Comparison of ENCODE assay signal across 12 mouse cellular contexts in the genomic region with DNA sequence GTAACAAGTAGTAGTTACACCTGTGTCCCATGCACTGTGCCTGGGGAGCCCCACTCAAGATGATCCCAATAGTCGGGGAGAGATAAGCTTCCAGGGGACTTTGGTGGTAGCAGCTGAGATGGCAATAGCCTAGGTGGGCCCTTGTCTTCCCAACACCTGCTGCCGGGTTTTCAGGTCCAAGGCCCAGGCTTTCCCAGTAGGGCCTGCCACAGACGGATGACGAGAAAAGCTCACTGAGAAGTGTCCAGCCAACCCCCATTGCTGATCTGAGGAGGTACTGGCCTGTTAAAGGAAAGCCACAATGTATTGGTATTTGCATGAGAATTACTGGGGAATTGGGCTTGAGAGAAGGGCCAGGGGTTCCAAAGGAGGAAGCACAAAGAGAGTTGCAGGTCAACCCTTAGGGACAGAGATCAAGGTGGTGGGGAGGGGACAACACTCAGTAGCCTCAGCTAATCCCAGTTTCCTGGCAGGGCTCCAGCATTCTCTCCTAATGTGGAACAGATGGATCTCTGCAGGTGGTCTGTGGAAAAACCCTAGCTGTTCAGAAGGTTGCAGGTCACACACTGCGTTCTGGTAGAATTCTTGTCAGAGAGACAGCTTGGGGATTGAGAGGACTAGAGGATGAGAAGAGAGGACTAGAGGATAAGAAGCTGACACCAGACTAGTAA.
DNase-seq lines count a peak whose midpoint lies in the region; ATAC-seq lines count a peak whose summit lies in the region.
"Had no signal": no experiment of that assay in that cellular context is flagged by ENCODE, and none has a peak within 500 bp of the region (broad histone marks: within the 10 kb centered on the region; RNA-seq: fewer than 3 reads in every experiment).

No protein-coding gene starts in this region.

- H3K4me3 ChIP-seq in kidney, embryonic 15.5 days (replicated peaks) = no peak overlapping the region
- H3K4me3 ChIP-seq: embryonic facial prominence, embryonic 12.5 days; left cerebral cortex, adult 2 months had no signal

- peak; percentile 14 for DNase-seq in kidney, adult 11 months
- DNase-seq in R1 (ENCODE audit: low read depth, low spot score) = peak; percentile 46
- DNase-seq in cerebellum, postnatal 10 days = peak; percentile 89 to 91
- DNase-seq in kidney, postnatal 25 days = peak; percentile 47 to 48
- no peak for DNase-seq in lung, postnatal 36 days
- DNase-seq in urinary bladder, postnatal 4 days (ENCODE audit: low spot score in 2 of 2) = no peak
- no peak for DNase-seq in spleen, postnatal 36 days (ENCODE audit: low spot score in 2 of 2)
- DNase-seq: adrenal gland, postnatal 25 days; lung, adult 18-20 months had no signal

- H3K27me3 ChIP-seq in kidney, embryonic 15.5 days = no peaks in the 10 kb centered on the region
- H3K27me3 ChIP-seq: embryonic facial prominence, embryonic 12.5 days had no signal

- H3K27ac ChIP-seq in kidney, embryonic 15.5 days = no peak overlapping the region
- H3K27ac ChIP-seq: embryonic facial prominence, embryonic 12.5 days; left cerebral cortex, adult 2 months had no signal

- no peak for ATAC-seq in kidney, embryonic 15.5 days (replicated peaks; ENCODE audit: low FRiP score)

- H3K9ac ChIP-seq in kidney, embryonic 15.5 days = no peak overlapping the region
- H3K9ac ChIP-seq: embryonic facial prominence, embryonic 12.5 days had no signal

- WGBS in kidney, embryonic 15.5 days = 71% methylated on average over 5 of the region's 5 CpGs

- H3K9me3 ChIP-seq in kidney, embryonic 15.5 days (replicated peaks) = no peaks in the 10 kb centered on the region
- H3K9me3 ChIP-seq: embryonic facial prominence, embryonic 12.5 days had no signal

- H3K36me3 ChIP-seq in kidney, embryonic 15.5 days = no peaks in the 10 kb centered on the region
- H3K36me3 ChIP-seq: embryonic facial prominence, embryonic 12.5 days had no signal

- no peak overlapping the region for H3K4me2 ChIP-seq in kidney, embryonic 15.5 days
- H3K4me2 ChIP-seq: embryonic facial prominence, embryonic 12.5 days had no signal

- H3K4me1 ChIP-seq in kidney, embryonic 15.5 days = peaks cover 9% of the 10 kb centered on the region

Comparison
In these comparisons a context has a peak if more than half of its experiments do, and no peak if none do; other contexts are left out.
1. DNase-seq: peak in kidney, adult 11 months (single experiment), R1 (single experiment), cerebellum, postnatal 10 days (2 of 2) and kidney, postnatal 25 days (2 of 2); none in lung, postnatal 36 days (single experiment), urinary bladder, postnatal 4 days (0 of 2) and spleen, postnatal 36 days (0 of 2).